Mouse (Mus musculus): ENCODE data around the gene Pth1r.

Gene Pth1r

DNA sequence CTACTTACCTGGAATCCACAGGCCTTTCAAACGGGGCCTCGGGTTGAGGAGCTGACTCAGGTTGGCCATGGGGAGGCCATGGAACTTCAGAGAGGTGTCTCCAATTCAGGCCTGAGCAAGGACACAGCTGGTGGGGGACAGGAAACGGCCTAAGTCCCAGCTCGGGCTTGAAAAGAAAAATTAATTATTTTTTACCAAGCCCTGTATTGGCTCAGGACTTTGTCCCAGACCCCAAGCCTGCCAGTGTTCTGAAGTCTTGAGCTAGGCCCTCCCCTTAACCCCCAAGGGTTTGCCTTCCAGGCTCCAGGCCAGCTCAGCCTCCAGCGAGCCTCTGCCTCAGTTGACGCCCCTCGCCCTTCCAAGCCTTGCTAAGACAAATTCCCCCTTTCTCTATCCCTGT lies at the start of gene Pth1r:
Gene Pth1r (minus strand): TSS at position 185 of the 400 bp plus-strand sequence.
- no peak for DNase-seq (ENCODE audit: low read depth, low spot score)

DNA sequence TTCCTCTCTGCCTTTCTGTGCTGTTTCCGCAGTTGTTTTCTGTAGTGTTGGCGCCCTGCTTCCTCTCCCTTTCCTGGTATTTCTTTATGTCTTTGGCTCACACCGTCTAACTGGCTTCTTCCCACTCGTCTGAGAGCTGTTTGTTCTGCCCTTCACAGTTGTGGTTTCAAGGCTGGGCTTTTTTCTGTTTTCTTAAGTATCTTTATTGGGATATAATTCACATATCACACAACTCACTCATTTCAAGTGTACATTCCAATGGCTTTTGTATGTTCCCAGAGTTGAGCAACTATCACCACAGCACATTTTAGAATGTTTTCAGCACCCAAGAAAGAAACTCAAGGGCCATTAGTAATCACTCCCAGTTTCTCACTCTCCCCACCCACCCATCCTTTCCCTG lies 43.5 kb upstream of the Pth1r start:
- no peak for DNase-seq (ENCODE audit: low read depth, low spot score)

DNA sequence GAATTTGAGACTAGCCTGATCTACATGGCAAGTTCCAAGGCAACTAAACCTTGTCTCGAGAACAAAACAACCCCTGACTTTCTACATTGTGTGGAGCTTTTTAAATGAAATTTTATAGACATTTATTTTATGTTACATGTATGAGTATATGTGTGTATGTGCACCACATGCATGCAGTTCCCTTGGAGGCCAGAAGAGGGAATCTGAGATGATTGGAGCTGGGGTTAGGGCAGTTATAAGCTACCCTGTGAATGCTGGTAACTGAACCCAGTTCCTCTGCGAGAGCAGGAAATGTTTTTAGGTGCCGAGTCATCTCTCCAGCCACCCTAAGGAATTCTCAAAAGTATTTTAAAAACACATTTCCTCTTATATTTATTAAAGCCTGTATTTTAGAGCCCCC lies 41.2 kb upstream of the Pth1r start:
- no peak for DNase-seq (ENCODE audit: low read depth, low spot score)

DNA sequence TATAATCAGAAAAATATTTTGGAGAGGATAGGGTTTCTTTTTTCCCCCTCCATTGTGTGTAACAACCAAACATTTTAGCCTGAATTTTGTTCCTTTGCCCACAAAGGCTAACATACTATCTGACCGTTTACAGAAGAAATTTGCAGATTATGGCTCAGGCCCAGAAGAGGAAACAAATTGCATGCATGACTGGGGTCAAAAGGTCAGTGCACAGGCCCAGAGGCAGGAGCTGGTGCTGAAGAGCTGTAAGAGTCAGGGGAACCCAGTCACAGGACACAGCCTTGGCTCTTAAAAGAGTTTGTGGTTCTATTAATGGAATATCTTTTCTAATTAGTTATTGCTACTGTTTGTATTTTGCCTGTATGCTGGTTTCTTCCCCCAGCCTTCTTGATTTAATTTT lies 36.7 kb upstream of the Pth1r start:
- no peak for DNase-seq (ENCODE audit: low read depth, low spot score)

DNA sequence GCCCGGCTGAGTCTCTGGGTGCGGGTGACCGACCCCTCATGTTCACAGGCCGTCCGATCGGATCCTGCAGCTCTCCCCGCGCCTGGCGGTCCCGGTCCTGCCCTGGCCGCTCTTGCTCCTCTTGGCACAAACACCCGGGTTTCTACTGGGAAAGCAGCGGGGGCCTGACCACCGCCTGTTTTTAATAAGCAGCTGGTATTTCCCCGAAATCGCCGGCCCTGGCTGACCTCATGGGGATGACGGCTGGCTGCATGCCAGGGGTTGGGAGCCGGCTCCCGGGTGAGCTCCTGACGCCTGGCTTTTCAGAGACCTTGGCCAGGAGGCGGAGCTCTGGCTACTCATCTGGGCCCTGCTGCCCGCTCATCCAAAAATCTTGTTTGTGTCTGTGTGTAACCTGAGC lies 34.8 kb upstream of the Pth1r start:
- peak; percentile 26 for DNase-seq (ENCODE audit: low read depth, low spot score)

DNA sequence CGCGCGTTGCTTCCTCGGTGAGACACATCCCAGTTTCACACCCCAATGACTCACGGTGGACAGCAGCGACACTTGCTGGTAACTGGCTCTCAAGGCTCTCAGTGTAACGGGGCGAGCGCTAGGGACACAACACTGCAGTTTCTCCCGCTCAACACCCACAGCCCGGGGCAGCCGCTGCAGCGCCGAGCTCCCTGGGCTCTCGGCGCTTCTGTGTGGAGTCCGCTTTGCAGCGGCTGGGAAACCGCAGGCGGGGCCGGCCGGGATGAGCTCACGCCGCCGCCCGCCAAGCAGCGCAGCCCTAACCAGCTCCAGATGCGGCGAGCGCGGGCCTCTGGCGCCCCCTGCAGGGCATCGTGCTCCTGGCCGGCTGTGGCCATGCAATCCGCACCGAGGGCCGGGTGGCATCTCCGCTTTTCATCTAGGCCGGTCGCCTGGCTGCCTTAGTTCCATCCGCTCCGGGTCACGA lies 34.3 kb upstream of the Pth1r start:
- peak; percentile 76 for DNase-seq (ENCODE audit: low read depth, low spot score)

DNA sequence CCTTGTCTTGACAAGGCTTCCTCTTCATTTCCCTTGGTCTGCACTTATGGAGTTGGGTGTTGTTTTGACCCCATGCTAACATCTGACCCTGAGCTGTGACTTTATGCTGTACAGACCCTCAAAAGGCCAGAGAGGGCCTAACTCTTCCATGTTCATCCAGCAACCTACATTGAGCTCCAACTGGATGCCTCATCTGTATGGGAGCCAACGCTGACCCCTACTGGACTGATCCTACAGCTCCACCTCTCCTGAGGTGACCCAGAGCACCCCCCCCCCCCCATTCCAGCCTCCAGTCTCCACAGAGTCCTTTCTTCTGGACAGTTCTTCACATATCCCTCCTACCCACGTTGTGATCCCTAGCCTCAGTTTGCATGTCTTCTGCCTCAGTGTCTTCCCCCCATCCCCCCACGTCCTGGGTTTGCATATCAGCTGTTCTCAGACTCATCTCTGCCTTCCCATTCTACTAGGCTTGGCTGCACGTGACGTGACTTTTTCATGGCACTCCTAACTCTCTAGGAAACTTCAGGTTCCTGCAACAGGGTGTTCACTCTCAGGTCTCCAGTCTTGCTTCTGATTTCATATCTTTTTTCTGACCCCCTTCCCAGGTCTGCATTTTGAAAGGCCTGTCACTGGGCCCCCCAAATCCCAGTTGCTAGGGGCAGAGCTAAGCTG lies 32.4 kb upstream of the Pth1r start:
- DNase-seq (ENCODE audit: low read depth, low spot score) = no peak

DNA sequence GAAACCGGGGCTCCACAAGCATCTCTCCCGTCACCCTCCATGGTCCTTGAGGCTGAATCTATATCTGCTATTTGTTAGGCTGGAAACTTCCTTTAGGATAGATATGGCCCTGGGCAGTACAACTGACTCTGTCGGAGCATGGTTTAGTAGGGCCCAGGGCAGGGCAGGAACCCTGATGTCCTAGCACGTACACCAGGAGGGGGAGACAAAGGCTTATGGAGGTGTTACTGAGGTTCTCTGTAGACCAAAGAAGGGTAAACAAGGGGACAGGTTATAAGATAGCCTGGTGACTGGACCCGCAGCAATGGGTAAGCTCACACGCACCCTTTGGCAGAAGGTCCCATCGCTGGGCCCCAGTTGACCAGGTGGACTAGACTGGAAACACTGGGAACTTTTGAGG lies 31.6 kb upstream of the Pth1r start:
- no peak for DNase-seq (ENCODE audit: low read depth, low spot score)

DNA sequence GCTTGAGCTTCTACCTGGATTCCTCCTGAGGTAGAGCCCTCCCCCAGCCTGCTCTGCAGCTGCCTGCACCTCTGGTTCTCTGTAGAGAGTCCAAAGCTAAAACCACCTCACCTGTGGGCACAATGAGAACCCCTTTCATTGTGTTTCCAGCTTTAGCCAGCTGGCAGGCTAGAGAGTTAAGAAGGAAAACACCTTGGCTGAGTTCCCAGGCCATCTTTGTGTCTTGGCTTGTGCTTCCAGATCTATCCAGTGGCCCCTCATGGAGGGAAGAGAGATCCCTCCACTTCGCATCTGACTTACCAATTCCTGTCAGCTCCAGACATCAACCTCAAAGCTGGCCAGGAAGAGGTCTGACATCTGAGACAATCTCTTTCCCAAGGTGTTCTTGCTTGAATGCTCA lies 31.2 kb upstream of the Pth1r start:
- DNase-seq (ENCODE audit: low read depth, low spot score) = no peak

DNA sequence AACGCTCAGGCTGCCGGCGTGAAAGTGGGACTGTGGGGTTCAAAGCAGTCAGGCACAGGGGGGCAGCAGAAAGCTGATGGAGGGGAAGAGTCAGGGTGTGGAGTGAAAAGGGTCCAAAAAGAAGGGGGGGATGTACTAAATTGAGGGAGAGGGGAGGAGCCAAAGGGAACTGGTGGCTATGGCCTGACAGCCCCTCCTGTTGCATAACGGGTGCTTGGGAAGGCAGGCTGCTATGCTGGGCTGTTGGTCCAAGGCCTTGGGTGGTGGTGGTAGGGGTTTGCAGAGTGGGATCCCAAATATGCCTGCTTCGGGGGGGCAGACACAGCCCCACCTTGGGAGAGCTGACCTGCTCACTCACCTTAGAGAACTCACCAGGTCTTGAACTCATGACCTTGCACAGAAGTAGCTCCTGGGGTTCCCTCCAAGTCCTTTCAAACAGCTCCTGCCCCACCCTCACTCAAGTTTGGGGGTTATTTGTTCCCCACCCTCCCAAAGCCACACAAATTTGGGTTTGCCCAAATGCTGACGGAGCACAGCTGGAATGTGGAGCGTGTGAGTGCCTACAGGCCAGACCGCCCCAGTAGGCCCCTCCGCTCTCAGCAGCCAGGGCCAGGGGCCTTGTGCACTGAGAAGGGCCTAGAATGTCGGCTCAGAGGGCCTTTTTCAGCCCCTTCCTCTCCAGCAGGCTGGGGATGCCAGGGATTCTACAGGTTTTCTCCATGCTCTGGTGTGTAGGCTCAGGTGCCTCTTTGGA lies 28.5 kb upstream of the Pth1r start:
- no peak for DNase-seq (ENCODE audit: low read depth, low spot score)

DNA sequence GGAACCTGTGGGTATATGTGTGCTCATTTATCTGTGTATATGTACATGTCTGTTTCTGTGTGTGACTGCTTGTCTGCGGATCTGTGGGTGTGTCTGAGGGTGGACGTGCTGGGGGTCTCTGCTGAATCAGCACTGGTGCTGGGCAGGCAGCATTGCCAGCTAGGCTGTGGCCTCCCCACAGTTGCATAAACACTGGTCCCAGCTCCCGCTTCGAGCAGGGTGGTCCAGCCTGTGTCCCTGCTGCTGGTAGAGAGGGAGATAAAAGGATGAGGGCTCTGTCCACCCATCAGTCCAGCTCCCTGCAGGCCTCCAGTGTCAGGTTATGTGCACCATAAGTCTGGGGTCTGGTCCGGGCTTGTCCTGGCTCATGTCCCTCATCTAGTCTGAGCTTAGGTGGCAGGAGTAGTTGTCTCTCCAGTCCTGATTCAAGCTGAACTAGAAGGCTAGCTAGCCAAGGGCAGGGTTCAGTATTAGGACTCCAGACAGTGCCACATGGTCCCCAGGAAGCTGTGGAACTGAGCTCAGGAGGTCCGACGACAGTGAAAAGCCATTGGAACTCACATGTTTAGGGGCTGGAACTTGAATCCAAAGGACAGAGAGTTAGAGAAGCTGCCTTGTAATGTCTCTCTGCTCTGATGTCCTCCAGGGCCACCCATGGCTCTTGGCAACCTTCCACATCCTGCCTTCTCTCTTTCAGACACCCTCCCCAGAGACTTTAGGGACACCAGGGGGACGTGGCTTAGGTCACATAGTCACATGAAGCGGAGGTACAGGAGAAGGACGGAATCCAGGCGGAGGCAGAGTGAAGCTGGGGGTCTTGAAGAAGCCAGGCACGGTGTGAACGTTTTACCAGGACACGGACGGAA lies 27.7 kb upstream of the Pth1r start:
- DNase-seq (ENCODE audit: low read depth, low spot score) = no peak

DNA sequence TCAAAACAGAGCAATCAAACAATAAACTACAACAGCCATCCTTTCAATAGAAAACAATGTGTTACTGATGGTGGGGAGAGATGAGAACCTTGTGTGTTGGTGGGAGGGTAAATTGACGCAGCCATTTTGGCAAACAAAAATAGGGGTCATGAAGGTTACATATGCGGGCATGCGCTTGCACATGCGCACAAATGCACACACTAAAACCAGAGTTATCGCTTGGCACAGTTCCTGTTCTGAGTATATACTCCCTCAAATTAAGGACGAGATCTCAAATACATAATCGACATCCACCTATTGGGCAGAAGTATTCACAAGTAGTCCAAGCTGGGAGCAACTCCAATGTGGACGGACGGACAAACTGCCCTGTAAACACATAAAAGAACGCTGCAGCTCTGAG lies 25.4 kb upstream of the Pth1r start:
- no peak for DNase-seq (ENCODE audit: low read depth, low spot score)

DNA sequence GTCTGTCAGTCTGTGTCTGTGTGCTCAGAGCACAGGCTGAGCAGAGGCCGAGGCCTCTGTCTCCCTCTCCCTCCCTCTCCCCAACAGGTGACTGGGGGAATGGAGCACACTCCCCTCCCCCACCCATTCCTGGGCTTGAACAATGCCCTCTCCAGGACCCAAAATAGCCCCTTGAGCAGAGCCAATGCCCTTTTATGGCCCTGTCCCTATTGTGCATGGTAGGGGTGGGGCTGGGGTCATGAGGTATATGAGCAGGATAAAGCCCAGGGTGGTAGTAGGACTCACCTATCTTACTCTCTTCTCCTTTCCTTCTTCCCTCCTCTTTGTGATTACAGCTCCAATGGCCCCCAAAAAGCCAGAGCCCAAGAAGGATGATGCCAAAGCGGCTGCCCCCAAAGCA lies 16.5 kb upstream of the Pth1r start:
- no peak for DNase-seq (ENCODE audit: low read depth, low spot score)

DNA sequence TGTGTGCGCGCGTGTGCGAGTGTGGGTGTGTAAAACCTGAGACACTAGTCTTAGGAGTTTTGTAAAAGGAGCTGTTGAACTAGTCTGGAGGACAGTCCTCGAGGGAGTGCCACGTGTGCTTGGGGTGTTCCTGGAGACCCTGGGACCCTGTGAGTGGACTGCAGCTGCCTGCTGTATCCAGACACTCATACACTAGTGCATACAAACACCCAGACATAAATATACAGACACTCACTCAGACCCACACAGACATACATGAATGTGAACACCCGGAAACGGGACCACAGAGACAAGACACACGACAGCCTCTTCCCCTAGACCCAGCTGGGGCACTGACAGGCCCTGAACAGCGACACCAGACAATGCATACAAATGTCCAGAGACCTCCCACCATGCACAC lies 15.8 kb upstream of the Pth1r start:
- no peak for DNase-seq (ENCODE audit: low read depth, low spot score)

DNA sequence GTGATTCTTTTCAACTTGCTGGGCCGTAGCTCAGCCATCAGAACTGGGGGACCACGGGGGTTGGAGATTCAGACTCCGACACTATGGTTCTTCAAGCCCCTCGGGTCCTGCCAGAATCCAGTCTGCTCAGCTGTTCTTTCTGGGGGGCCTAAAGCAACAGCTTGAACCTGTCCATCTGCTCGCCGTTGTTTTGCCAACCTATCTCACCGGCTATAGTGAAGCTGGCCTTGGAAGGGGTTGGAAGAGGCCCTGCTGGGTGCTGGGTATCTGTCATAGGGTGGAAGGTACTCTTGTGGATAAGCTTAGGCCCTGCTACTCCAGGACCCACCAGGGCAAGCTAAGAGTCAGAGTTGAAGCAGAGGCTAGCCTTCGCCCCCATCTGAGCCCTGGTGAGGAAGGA lies 13.9 kb upstream of the Pth1r start:
- no peak for DNase-seq (ENCODE audit: low read depth, low spot score)

DNA sequence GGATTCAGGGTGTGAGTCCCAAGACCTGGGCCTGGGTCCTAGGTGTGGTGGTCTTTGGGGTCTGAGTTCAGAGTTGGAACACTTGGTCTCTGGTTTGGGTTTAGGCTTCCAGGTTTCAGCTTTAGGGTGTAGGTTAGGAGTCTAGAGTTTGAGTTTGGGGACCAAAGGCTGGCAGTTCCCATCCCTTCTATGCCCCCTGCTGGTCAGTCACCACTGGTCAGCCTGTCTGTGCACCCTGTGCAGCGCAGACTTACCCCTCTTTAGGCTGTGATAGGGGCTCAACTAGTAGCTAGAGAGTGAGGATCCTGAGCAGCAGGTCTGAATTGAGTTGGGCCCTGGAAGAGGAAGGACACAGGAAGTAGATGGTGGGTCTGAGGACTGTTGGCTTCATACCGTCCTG lies 12.3 kb upstream of the Pth1r start:
- DNase-seq (ENCODE audit: low read depth, low spot score) = no peak

DNA sequence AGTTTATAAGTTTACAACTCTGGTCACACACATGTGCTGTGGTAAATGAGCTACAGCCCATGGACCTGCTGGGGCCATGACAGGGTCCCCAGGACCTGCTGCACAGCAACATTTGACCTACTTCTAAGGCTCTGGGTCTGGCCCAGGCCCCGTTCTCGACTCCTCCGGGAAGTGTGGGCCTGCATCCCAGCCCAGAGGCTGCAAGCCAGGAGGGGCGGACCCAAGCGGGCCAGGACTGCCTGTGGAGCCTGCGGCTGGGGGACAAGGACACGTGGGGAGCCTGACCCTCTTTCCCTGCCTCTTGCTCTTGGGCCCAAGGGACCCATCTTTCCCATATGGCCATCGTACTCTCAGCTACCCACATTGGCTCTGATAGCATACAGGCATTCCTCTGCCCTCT lies 11.7 kb upstream of the Pth1r start:
- no peak for DNase-seq (ENCODE audit: low read depth, low spot score)

DNA sequence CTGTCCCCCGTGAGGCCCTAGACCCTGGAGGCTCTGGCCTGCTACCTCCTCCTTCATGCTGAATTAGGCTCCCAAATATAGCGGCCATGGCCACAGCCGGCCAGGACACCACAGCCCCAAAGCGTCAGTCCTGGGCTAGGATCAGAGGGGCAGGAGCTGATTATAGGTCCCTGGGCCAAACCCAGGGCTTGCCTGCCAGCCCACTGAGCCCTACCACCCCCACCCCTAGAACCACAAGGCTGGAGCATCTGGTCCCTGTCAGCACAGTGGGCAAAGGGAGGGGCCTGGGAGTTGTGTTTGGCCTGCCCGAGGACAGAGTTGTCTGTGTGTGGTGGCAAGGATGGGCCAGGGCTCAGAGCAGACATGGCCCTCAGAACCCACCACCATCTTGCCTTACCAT lies 10.9 kb upstream of the Pth1r start:
- DNase-seq (ENCODE audit: low read depth, low spot score) = no peak

DNA sequence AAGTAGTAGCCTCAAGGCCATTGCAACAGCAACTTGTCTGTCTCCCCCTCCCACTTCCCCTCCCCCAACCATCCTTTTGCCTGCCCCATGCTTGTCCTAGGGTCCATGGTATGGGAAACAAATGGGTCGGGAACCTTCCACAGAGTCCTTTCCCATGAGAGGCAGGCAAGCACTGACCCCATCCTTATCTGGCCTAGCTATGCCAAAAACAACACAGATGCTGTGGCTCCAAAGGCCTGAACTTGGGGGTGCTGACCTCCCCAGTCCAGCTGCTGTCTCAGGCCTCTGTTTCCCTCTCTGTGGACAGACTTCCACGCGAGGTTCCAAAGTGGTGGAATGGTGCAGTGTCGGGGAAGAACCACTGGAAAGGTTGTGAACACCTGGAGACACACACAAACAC lies 6.8 kb upstream of the Pth1r start:
- DNase-seq (ENCODE audit: low read depth, low spot score) = no peak

DNA sequence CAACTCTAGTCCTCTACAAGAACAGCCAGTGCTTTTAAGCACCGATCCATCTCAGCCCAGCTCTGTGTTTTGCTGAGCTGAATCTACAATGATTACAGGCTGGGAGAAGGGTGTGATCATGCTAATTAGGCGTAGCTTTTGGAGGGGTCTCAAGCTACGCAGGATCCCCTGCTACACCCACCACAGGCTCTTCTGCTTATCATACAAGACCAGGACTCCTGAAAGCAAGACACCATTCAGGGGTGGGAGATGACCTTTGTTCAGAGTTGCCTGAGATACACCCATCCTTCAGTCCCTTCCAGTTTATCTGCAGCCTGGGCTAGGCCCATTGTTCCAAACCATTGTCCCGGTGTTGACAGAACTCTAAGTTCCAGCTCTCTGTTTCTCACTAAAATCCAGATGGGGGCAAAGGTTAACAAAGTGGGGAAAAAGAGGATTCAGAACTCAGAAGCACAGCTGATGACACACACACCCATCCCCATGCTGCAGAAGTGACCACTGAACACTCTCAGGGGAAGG lies 6.0 kb upstream of the Pth1r start:
- DNase-seq (ENCODE audit: low read depth, low spot score) = no peak

DNA sequence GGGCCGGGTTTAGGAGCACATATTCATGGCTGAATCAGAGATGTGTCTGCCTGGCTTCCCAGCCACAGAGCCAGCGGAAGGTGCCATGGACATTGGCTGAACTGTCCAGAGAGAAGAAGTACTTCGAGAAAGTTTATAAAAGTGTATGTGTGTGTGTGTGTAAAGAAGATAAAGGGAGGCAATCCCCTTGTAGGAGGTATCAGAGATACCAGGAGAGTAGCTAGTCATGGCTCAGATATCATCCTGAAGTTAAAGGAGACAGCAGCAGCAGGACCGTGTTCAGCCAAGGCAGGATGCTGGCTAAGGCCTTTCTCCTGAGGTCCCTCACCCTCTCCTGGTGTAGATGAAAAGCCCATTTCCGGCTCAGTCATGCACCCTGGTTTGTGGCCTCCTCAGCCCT lies 4.5 kb upstream of the Pth1r start:
- DNase-seq (ENCODE audit: low read depth, low spot score) = no peak

Data from retina, adult 2 months (tissue).